Mouse (Mus musculus) MEL (cell line): Measurements from ENCODE around the gene Tmem132c.

Experiments
- CTCF ChIP-seq, 3 experiments: IDR thresholded peaks in 2 of 3; conservative IDR thresholded peaks in 1 of 3; 2 replicates each; pipeline ENCODE4 v1.5.1; 2011 to 2012; ENCODE audit warnings: low read length in 3 of 3, low read depth in 2 of 3, mild to moderate bottlenecking in 2 of 3, improper control_type of control experiment in 1 of 3, inconsistent platforms in 1 of 3, mixed read lengths in 1 of 3, moderate library complexity in 1 of 3; ENCODE audit not compliant: control insufficient read depth in 1 of 3, insufficient read depth in 1 of 3, poor library complexity in 1 of 3, severe bottlenecking in 1 of 3
- HCFC1 ChIP-seq: IDR thresholded peaks from 2 replicates; pipeline ENCODE4 v1.6.1; 2012; ENCODE audit warnings: low read depth, mild to moderate bottlenecking, inconsistent platforms, low read length, improper control_type of control experiment, moderate library complexity
- TAL1 ChIP-seq: IDR thresholded peaks from 2 replicates; pipeline ENCODE4 v1.6.1; 2012; ENCODE audit warnings: mild to moderate bottlenecking, inconsistent platforms, low read length, moderate library complexity, mixed read lengths
- UBTF ChIP-seq: IDR thresholded peaks from 2 replicates; pipeline ENCODE4 v1.6.1; 2012; ENCODE audit warnings: low read depth, mild to moderate bottlenecking, inconsistent platforms, low read length, improper control_type of control experiment, moderate library complexity, borderline replicate concordance; ENCODE audit not compliant: insufficient read depth
- ZNF384 ChIP-seq: IDR thresholded peaks from 2 replicates; pipeline ENCODE4 v1.6.1; 2012; ENCODE audit warnings: low read depth, mild to moderate bottlenecking, inconsistent platforms, low read length, improper control_type of control experiment

DNA sequence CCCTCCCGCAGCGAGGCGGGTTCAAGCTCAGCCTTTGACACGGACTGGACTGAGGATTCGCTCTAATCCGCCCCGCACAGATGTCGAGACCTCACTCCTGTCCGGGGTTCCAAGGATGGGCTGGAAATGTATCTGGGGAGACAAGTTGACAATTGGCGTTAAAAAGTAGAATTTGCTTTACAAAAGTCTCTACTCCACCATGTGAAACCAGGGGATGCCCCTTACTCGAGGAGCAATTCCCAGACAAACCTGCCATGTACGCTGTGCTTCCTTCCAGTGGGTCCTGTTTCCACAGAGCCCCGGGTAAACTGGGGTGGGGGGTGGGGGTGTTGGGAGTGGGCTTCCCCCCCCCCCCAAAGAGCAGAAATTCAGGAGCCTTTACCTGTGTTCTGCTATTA lies 1.2 kb downstream of the Tmem132c start:
- no peak for TF ChIP-seq CTCF (IDR thresholded peaks at IDR 0.05 in 2 of 3, conservative IDR thresholded peaks at IDR 0.05 in 1 of 3; ENCODE audit: control insufficient read depth in 1 of 3, insufficient read depth in 1 of 3, low read depth in 2 of 3, low read length in 3 of 3, poor library complexity in 1 of 3, severe bottlenecking in 1 of 3)
- TF ChIP-seq TAL1, result no peak
- no peak for TF ChIP-seq ZNF384
- TF ChIP-seq HCFC1, result no peak
- TF ChIP-seq UBTF, result no peak
